Mouse (Mus musculus): ENCODE results near the gene Cep55. TPM values are rescaled to one million over a fixed set of nuclear protein-coding genes. Genes with fewer than 3 reads are reported as not detected.
A peak's percentile ranks its signal among the peaks of the same experiment; 100 is the strongest.

Cep55 gene
- polyA plus RNA-seq (2011; ENCODE audit: insufficient read depth, insufficient read length, low replicate concordance, missing spikeins): 2.2 and 6.9 TPM in 2 replicates

DNA sequence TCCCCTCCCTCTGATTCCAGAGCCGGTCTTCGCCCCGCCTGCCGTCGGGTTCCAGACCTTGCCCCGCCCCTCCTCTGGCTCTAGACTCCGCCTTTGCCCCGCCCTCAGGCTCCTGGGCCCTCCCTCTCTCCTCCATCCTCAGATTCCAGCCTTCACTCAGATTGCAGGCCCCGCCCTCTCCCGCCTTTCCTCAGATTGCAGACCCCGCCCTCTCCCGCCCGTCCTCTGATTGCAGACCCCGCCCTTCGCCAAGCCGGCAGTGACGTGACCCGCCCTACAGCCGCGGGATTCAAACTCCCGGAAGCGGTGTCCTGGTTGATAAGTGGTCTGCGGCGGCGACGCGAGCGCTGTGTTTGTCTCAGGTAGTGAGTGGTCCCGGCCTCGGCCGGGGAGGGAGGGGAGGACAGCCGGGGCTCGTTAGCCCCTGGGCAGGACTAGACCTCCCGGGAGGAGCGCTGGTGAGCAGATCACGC lies at the start of gene Cep55:
Gene Cep55 (plus strand): TSS at position 292 of the 473 bp plus-strand sequence.
- no peak for TF ChIP-seq CTCF (IDR thresholded peaks at IDR 0.05; ENCODE audit: control insufficient read depth, insufficient read depth, low read length)
- TF ChIP-seq POLR2A (IDR thresholded peaks at IDR 0.05; ENCODE audit: borderline replicate concordance, control insufficient read depth, low read depth, low read length): peak; percentile 36; the same call in 1 of the 2 replicates
- peak within 1 kb of the TSS; percentile 90 for H3K4me3 ChIP-seq (replicated peaks; ENCODE audit: control insufficient read depth, low read depth, low read length)
- 2% methylated on average over 36 of the region's 36 CpGs for WGBS
- peak within 1 kb of the TSS; percentile 65; the same call in 1 of the 2 replicates for H3K27ac ChIP-seq (ENCODE audit: control insufficient read depth, insufficient read depth, low read depth, low read length, poor library complexity)
- H3K4me1 ChIP-seq (ENCODE audit: control insufficient read depth, insufficient read depth, low read length): no peaks in the 10 kb centered on the region

DNA sequence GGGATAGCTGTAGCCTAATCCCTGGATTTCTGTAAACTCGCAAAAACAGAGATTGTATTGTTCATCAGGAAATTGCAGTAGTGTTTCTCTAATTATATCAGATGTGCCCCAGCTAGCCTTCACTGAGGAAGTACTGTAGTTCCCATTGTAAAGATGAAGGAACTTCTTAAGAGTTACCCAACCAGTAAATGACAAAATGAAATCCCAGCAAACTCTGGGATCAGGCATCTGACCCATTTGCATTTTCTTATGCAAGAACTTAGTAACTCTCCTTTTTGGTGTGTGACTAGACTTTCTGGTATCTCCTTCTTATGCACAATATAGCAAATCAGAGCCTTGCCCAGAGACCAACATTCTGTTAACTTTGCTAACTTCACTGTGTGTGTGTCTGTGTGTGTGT lies 43.4 kb upstream of the Cep55 start:
- WGBS: 6% methylated on average over 1 of the region's 1 CpGs
- TF ChIP-seq CTCF (IDR thresholded peaks at IDR 0.05; ENCODE audit: control insufficient read depth, insufficient read depth, low read length) (no peak), POLR2A (IDR thresholded peaks at IDR 0.05; ENCODE audit: borderline replicate concordance, control insufficient read depth, low read depth, low read length) (no peak)
- H3K4me1 ChIP-seq (ENCODE audit: control insufficient read depth, insufficient read depth, low read length): peaks cover 1% of the 10 kb centered on the region; the same call in 1 of the 2 replicates
- H3K27ac ChIP-seq (ENCODE audit: control insufficient read depth, insufficient read depth, low read depth, low read length, poor library complexity): no peak overlapping the region
- H3K4me3 ChIP-seq (replicated peaks; ENCODE audit: control insufficient read depth, low read depth, low read length): no peak overlapping the region

- WGBS: 81% methylated on average over 5 of the region's 5 CpGs
- Histone ChIP-seq H3K4me1 (ENCODE audit: control insufficient read depth, insufficient read depth, low read length) (peaks cover 1% of the 10 kb centered on the region; the same call in 1 of the 2 replicates), H3K4me3 (replicated peaks; ENCODE audit: control insufficient read depth, low read depth, low read length) (no peak overlapping the region), H3K27ac (ENCODE audit: control insufficient read depth, insufficient read depth, low read depth, low read length, poor library complexity) (no peak overlapping the region)
- TF ChIP-seq POLR2A (IDR thresholded peaks at IDR 0.05; ENCODE audit: borderline replicate concordance, control insufficient read depth, low read depth, low read length): no peak
- TF ChIP-seq CTCF (IDR thresholded peaks at IDR 0.05; ENCODE audit: control insufficient read depth, insufficient read depth, low read length): no peak
Observed at GRCm38 (mm10) chr19:38014443-38014842, 40.4 kb upstream of the Cep55 start.

DNA sequence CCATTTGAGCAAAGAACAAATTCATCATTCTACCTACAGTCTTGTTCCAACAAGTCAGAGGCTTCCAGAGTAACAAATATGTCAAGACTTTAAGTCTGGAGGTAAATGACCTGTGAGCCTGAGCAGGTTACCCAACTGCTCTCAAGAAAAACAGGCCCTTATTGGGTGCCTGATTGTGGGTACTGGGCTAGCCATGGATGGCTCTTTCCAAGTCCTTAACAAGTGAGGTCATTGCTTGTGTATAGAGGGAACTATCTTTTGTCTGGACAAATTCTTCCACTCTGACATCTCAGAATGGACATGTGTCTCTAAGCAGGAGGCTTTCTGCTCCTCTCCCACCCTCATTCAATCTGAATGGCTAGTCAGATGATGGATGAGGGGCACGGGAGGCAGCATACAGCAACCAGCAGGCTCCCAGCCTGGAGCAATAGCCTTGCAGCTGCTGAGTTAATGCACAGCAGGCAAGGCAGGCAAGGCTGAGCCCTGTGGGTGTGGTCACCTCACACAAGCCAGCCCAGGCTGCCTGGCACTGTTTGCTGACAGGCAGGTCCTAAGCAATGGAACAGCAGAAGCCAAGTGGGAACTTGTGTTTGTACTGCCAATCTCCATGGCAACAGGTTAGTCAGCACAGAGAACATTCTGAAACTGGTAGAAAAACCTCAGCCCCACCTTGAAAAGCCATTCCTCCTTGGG lies 39.5 kb upstream of the Cep55 start:
- peaks cover 1% of the 10 kb centered on the region; the same call in 1 of the 2 replicates for H3K4me1 ChIP-seq (ENCODE audit: control insufficient read depth, insufficient read depth, low read length)
- H3K27ac ChIP-seq (ENCODE audit: control insufficient read depth, insufficient read depth, low read depth, low read length, poor library complexity): no peak overlapping the region
- TF ChIP-seq POLR2A (IDR thresholded peaks at IDR 0.05; ENCODE audit: borderline replicate concordance, control insufficient read depth, low read depth, low read length) (no peak), CTCF (IDR thresholded peaks at IDR 0.05; ENCODE audit: control insufficient read depth, insufficient read depth, low read length) (no peak)
- 56% methylated on average over 1 of the region's 1 CpGs for WGBS
- H3K4me3 ChIP-seq (replicated peaks; ENCODE audit: control insufficient read depth, low read depth, low read length): no peak overlapping the region

- Histone ChIP-seq H3K4me1 (ENCODE audit: control insufficient read depth, insufficient read depth, low read length) (peaks cover 1% of the 10 kb centered on the region; the same call in 1 of the 2 replicates), H3K4me3 (replicated peaks; ENCODE audit: control insufficient read depth, low read depth, low read length) (no peak overlapping the region), H3K27ac (ENCODE audit: control insufficient read depth, insufficient read depth, low read depth, low read length, poor library complexity) (no peak overlapping the region)
- TF ChIP-seq POLR2A (IDR thresholded peaks at IDR 0.05; ENCODE audit: borderline replicate concordance, control insufficient read depth, low read depth, low read length) (no peak), CTCF (IDR thresholded peaks at IDR 0.05; ENCODE audit: control insufficient read depth, insufficient read depth, low read length) (no peak)
- WGBS: 64% methylated on average over 1 of the region's 1 CpGs
Observed at GRCm38 (mm10) chr19:38015873-38016254, 38.9 kb upstream of the Cep55 start.

GRCm38 (mm10) chr19:38022710-38023109 lies 32.1 kb upstream of the Cep55 start:
- H3K27ac ChIP-seq (ENCODE audit: control insufficient read depth, insufficient read depth, low read depth, low read length, poor library complexity): no peak overlapping the region
- H3K4me3 ChIP-seq (replicated peaks; ENCODE audit: control insufficient read depth, low read depth, low read length): no peak overlapping the region
- TF ChIP-seq POLR2A (IDR thresholded peaks at IDR 0.05; ENCODE audit: borderline replicate concordance, control insufficient read depth, low read depth, low read length) (no peak), CTCF (IDR thresholded peaks at IDR 0.05; ENCODE audit: control insufficient read depth, insufficient read depth, low read length) (no peak)
- WGBS: 2% methylated on average over 4 of the region's 4 CpGs
- H3K4me1 ChIP-seq (ENCODE audit: control insufficient read depth, insufficient read depth, low read length): peaks cover 9% of the 10 kb centered on the region; the same call in 1 of the 2 replicates

DNA sequence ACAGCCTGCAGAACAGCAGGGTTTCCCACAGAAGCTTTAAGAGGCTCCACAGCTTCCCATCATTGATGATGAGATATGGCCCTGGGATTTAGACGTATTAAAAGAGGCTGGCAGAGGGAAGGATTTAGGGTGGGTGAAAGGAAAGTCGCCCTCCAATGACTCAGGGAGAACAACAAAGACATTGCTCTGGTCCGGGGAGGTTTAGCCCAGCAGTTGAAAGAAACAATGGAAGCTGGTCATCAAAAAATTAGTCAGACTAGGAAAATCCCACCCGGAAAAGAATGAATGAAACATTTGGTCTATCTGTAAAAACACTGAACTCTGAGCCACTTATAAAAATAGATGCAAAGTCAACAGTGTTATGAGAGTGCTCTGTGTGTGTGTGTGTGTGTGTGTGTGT lies 31.2 kb upstream of the Cep55 start:
- Histone ChIP-seq H3K4me3 (replicated peaks; ENCODE audit: control insufficient read depth, low read depth, low read length) (no peak overlapping the region), H3K27ac (ENCODE audit: control insufficient read depth, insufficient read depth, low read depth, low read length, poor library complexity) (no peak overlapping the region), H3K4me1 (ENCODE audit: control insufficient read depth, insufficient read depth, low read length) (peaks cover 9% of the 10 kb centered on the region; the same call in 1 of the 2 replicates)
- WGBS: 67% methylated on average over 4 of the region's 4 CpGs
- TF ChIP-seq CTCF (IDR thresholded peaks at IDR 0.05; ENCODE audit: control insufficient read depth, insufficient read depth, low read length): no peak
- TF ChIP-seq POLR2A (IDR thresholded peaks at IDR 0.05; ENCODE audit: borderline replicate concordance, control insufficient read depth, low read depth, low read length): no peak

GRCm38 (mm10) chr19:38025254-38026041 lies 29.4 kb upstream of the Cep55 start:
- TF ChIP-seq CTCF (IDR thresholded peaks at IDR 0.05; ENCODE audit: control insufficient read depth, insufficient read depth, low read length) (no peak), POLR2A (IDR thresholded peaks at IDR 0.05; ENCODE audit: borderline replicate concordance, control insufficient read depth, low read depth, low read length) (no peak)
- H3K4me3 ChIP-seq (replicated peaks; ENCODE audit: control insufficient read depth, low read depth, low read length): no peak overlapping the region
- H3K4me1 ChIP-seq (ENCODE audit: control insufficient read depth, insufficient read depth, low read length): peaks cover 11% of the 10 kb centered on the region
- 59% methylated on average over 7 of the region's 9 CpGs for WGBS
- H3K27ac ChIP-seq (ENCODE audit: control insufficient read depth, insufficient read depth, low read depth, low read length, poor library complexity): peak overlapping the region; percentile 36
